Mouse (Mus musculus) C2C12 (cell line): ENCODE results near the gene Ccdc15.

ENCODE experiments used
- CEBPB ChIP-seq: IDR thresholded peaks from one replicate; pipeline ENCODE4 v1.6.1; 2011; ENCODE audit warnings: low read depth, mild to moderate bottlenecking, control low read depth, moderate library complexity
- CTCF ChIP-seq: IDR thresholded peaks from one replicate; pipeline ENCODE4 v1.5.1; 2011; ENCODE audit not compliant: control insufficient read depth, insufficient read depth, insufficient read length
- MAX ChIP-seq: IDR thresholded peaks from one replicate; pipeline ENCODE4 v1.6.1; 2011; ENCODE audit warnings: mild to moderate bottlenecking, control low read depth
- MYOD1 ChIP-seq: IDR thresholded peaks from one replicate; pipeline ENCODE4 v1.6.1; 2011; ENCODE audit warnings: low read depth; ENCODE audit not compliant: control insufficient read depth, insufficient read length
- MYOG ChIP-seq: IDR thresholded peaks from one replicate; pipeline ENCODE4 v1.6.1; 2011; ENCODE audit not compliant: control insufficient read depth, insufficient read length; ENCODE audit errors: extremely low read depth

DNA sequence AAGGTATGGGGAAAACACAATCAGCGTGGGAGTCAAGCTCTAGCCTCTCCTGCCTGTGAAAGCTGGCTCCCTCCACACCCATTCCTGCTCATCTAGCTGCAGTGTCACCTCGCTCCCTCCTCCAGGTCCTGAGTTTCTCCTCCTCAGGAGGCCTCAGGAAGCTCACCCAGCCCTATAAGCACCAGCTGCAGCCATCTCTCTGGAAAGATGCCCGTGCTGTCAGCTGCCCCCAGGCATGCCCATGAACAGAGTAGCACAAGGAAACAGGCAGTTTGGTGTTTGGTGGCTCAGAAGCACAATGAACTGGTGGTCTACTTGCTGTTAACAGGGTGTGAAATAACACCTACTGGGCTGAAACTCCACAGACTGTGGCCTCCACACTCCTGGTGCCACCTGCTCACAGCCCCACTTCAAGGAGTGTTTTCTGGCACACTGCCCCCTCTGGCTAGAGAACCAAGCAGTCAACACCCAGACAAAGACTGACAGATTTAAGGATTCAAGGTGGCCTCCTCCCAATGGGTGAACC is 99.8 kb downstream of the Ccdc15 start:
- no peak for TF ChIP-seq CTCF
- TF ChIP-seq MYOD1 = no peak
- TF ChIP-seq MAX = no peak
- no peak for TF ChIP-seq MYOG
- no peak for TF ChIP-seq CEBPB
